Mouse (Mus musculus): Measurements from ENCODE around the gene Castor2.

Gene Castor2

GRCm38 (mm10) chr5:134105829-134106228 lies 6.3 kb downstream of the Castor2 start:
- DNase-seq = no peak

- no peak for DNase-seq
These were observed 15.5 kb downstream of the Castor2 start for GRCm38 (mm10) chr5:134114981-134115380.

GRCm38 (mm10) chr5:134115639-134116259 lies 16.2 kb downstream of the Castor2 start:
- DNase-seq = no peak

- no peak for DNase-seq
These were observed 19.4 kb downstream of the Castor2 start for GRCm38 (mm10) chr5:134118798-134119407.

- no peak for DNase-seq
These were observed 20.1 kb downstream of the Castor2 start for GRCm38 (mm10) chr5:134119481-134120120.

- DNase-seq = no peak
These were observed 20.6 kb downstream of the Castor2 start for GRCm38 (mm10) chr5:134120135-134120534.

- DNase-seq = no peak
These were observed 21.8 kb downstream of the Castor2 start for GRCm38 (mm10) chr5:134121138-134121892.

GRCm38 (mm10) chr5:134121893-134122259 lies 22.4 kb downstream of the Castor2 start:
- no peak for DNase-seq

GRCm38 (mm10) chr5:134123846-134124245 lies 24.3 kb downstream of the Castor2 start:
- DNase-seq = no peak

GRCm38 (mm10) chr5:134126232-134126631 lies 26.7 kb downstream of the Castor2 start:
- DNase-seq = no peak

GRCm38 (mm10) chr5:134131586-134131985 lies 32.1 kb downstream of the Castor2 start:
- DNase-seq = no peak

GRCm38 (mm10) chr5:134136022-134136421 lies 36.5 kb downstream of the Castor2 start:
- no peak for DNase-seq

GRCm38 (mm10) chr5:134137933-134138332 lies 38.4 kb downstream of the Castor2 start:
- DNase-seq = no peak

- DNase-seq = no peak
These were observed 39.9 kb downstream of the Castor2 start for GRCm38 (mm10) chr5:134139429-134139828.

GRCm38 (mm10) chr5:134141236-134141635 lies 41.7 kb downstream of the Castor2 start:
- DNase-seq = no peak

- no peak for DNase-seq
These were observed 42.9 kb downstream of the Castor2 start for GRCm38 (mm10) chr5:134142381-134142780.

GRCm38 (mm10) chr5:134144986-134145385 lies 45.5 kb downstream of the Castor2 start:
- DNase-seq = no peak

GRCm38 (mm10) chr5:134147194-134147753 lies 47.8 kb downstream of the Castor2 start:
- no peak for DNase-seq

GRCm38 (mm10) chr5:134148153-134148552 lies 48.6 kb downstream of the Castor2 start:
- no peak for DNase-seq

- DNase-seq = no peak
These were observed 52.4 kb downstream of the Castor2 start for GRCm38 (mm10) chr5:134151895-134152294.

- DNase-seq = no peak
These were observed 56.5 kb downstream of the Castor2 start for GRCm38 (mm10) chr5:134155916-134156466.

- no peak for DNase-seq
These were observed 65.2 kb downstream of the Castor2 start for GRCm38 (mm10) chr5:134164688-134165087.

GRCm38 (mm10) chr5:134166642-134167041 lies 67.1 kb downstream of the Castor2 start:
- no peak for DNase-seq

Data from thymus, postnatal 25 days (tissue).